Mouse (Mus musculus): ENCODE measurements around the gene Nrxn1. TPM values are rescaled to one million over a fixed set of nuclear protein-coding genes. Genes with fewer than 3 reads are reported as not detected.

The Nrxn1 gene
- polyA plus RNA-seq, 1 experiment from 2014 or later, result 1.2 TPM

GRCm38 (mm10) chr17:91088037-91088715 is 4.7 kb downstream of the Nrxn1 start:
- no peaks in the 10 kb centered on the region; the same call in 1 of the 2 replicates for H3K27me3 ChIP-seq (ENCODE audit: control insufficient read depth, insufficient read depth, low read length)
- no peak overlapping the region for H3K4me3 ChIP-seq (ENCODE audit: low read length)
- WGBS, result 51% methylated on average over 82 of the region's 82 CpGs
- no peak overlapping the region for H3K4me2 ChIP-seq (ENCODE audit: low read depth, low read length)
- no peaks in the 10 kb centered on the region for H3K36me3 ChIP-seq (ENCODE audit: control insufficient read depth, insufficient read depth)
- ATAC-seq (replicated peaks; ENCODE audit: extremely low read depth, insufficient read depth, low FRiP score), result no peak
- H3K9ac ChIP-seq (ENCODE audit: low read length), result no peak overlapping the region
- H3K27ac ChIP-seq (ENCODE audit: low read length), result no peak overlapping the region
- H3K9me3 ChIP-seq (replicated peaks; ENCODE audit: control insufficient read depth, low read length), result peaks cover 9% of the 10 kb centered on the region
- H3K4me1 ChIP-seq (ENCODE audit: control insufficient read depth, insufficient read depth, low read length), result no peaks in the 10 kb centered on the region

GRCm38 (mm10) chr17:91086412-91086811 is 6.5 kb downstream of the Nrxn1 start:
- H3K9me3 ChIP-seq (replicated peaks; ENCODE audit: control insufficient read depth, low read length), result peaks cover 9% of the 10 kb centered on the region
- 86% methylated on average over 1 of the region's 1 CpGs for WGBS
- H3K4me3 ChIP-seq (ENCODE audit: low read length), result no peak overlapping the region
- H3K9ac ChIP-seq (ENCODE audit: low read length), result no peak overlapping the region
- no peaks in the 10 kb centered on the region for H3K4me1 ChIP-seq (ENCODE audit: control insufficient read depth, insufficient read depth, low read length)
- H3K4me2 ChIP-seq (ENCODE audit: low read depth, low read length), result no peak overlapping the region
- no peak overlapping the region for H3K27ac ChIP-seq (ENCODE audit: low read length)
- H3K36me3 ChIP-seq (ENCODE audit: control insufficient read depth, insufficient read depth), result no peaks in the 10 kb centered on the region
- no peak for ATAC-seq (replicated peaks; ENCODE audit: extremely low read depth, insufficient read depth, low FRiP score)
- no peaks in the 10 kb centered on the region; the same call in 1 of the 2 replicates for H3K27me3 ChIP-seq (ENCODE audit: control insufficient read depth, insufficient read depth, low read length)

- no peak for ATAC-seq (replicated peaks; ENCODE audit: extremely low read depth, insufficient read depth, low FRiP score)
- no peaks in the 10 kb centered on the region for H3K36me3 ChIP-seq (ENCODE audit: control insufficient read depth, insufficient read depth)
- H3K4me2 ChIP-seq (ENCODE audit: low read depth, low read length), result no peak overlapping the region
- H3K4me3 ChIP-seq (ENCODE audit: low read length), result no peak overlapping the region
- no peaks in the 10 kb centered on the region; the same call in 1 of the 2 replicates for H3K27me3 ChIP-seq (ENCODE audit: control insufficient read depth, insufficient read depth, low read length)
- no peaks in the 10 kb centered on the region for H3K4me1 ChIP-seq (ENCODE audit: control insufficient read depth, insufficient read depth, low read length)
- WGBS, result 78% methylated on average over 2 of the region's 2 CpGs
- H3K27ac ChIP-seq (ENCODE audit: low read length), result no peak overlapping the region
- H3K9me3 ChIP-seq (replicated peaks; ENCODE audit: control insufficient read depth, low read length), result peaks cover 9% of the 10 kb centered on the region
- no peak overlapping the region for H3K9ac ChIP-seq (ENCODE audit: low read length)
Measured at GRCm38 (mm10) chr17:91085416-91085815, 7.5 kb downstream of the Nrxn1 start.

- Histone ChIP-seq H3K9me3 (replicated peaks; ENCODE audit: control insufficient read depth, low read length) (no peaks in the 10 kb centered on the region), H3K4me3 (ENCODE audit: low read length) (no peak overlapping the region), H3K4me1 (ENCODE audit: control insufficient read depth, insufficient read depth, low read length) (no peaks in the 10 kb centered on the region), H3K4me2 (ENCODE audit: low read depth, low read length) (no peak overlapping the region), H3K9ac (ENCODE audit: low read length) (no peak overlapping the region), H3K27ac (ENCODE audit: low read length) (no peak overlapping the region), H3K36me3 (ENCODE audit: control insufficient read depth, insufficient read depth) (no peaks in the 10 kb centered on the region), H3K27me3 (ENCODE audit: control insufficient read depth, insufficient read depth, low read length) (no peaks in the 10 kb centered on the region)
- ATAC-seq (replicated peaks; ENCODE audit: extremely low read depth, insufficient read depth, low FRiP score), result no peak
Measured at GRCm38 (mm10) chr17:91079096-91079495, 13.8 kb downstream of the Nrxn1 start.

- no peaks in the 10 kb centered on the region for H3K4me1 ChIP-seq (ENCODE audit: control insufficient read depth, insufficient read depth, low read length)
- no peak overlapping the region for H3K4me2 ChIP-seq (ENCODE audit: low read depth, low read length)
- no peak overlapping the region for H3K27ac ChIP-seq (ENCODE audit: low read length)
- ATAC-seq (replicated peaks; ENCODE audit: extremely low read depth, insufficient read depth, low FRiP score), result no peak
- no peaks in the 10 kb centered on the region for H3K27me3 ChIP-seq (ENCODE audit: control insufficient read depth, insufficient read depth, low read length)
- no peak overlapping the region for H3K9ac ChIP-seq (ENCODE audit: low read length)
- H3K9me3 ChIP-seq (replicated peaks; ENCODE audit: control insufficient read depth, low read length), result no peaks in the 10 kb centered on the region
- no peak overlapping the region for H3K4me3 ChIP-seq (ENCODE audit: low read length)
- H3K36me3 ChIP-seq (ENCODE audit: control insufficient read depth, insufficient read depth), result no peaks in the 10 kb centered on the region
- 79% methylated on average over 5 of the region's 5 CpGs for WGBS
Measured at GRCm38 (mm10) chr17:91074780-91075179, 18.1 kb downstream of the Nrxn1 start.

GRCm38 (mm10) chr17:91033466-91033865 is 59.4 kb downstream of the Nrxn1 start:
- no peaks in the 10 kb centered on the region for H3K4me1 ChIP-seq (ENCODE audit: control insufficient read depth, insufficient read depth, low read length)
- H3K4me2 ChIP-seq (ENCODE audit: low read depth, low read length), result no peak overlapping the region
- no peak for ATAC-seq (replicated peaks; ENCODE audit: extremely low read depth, insufficient read depth, low FRiP score)
- no peak overlapping the region for H3K27ac ChIP-seq (ENCODE audit: low read length)
- no peaks in the 10 kb centered on the region for H3K9me3 ChIP-seq (replicated peaks; ENCODE audit: control insufficient read depth, low read length)
- 69% methylated on average over 7 of the region's 7 CpGs for WGBS
- no peaks in the 10 kb centered on the region for H3K27me3 ChIP-seq (ENCODE audit: control insufficient read depth, insufficient read depth, low read length)
- no peak overlapping the region for H3K4me3 ChIP-seq (ENCODE audit: low read length)
- no peaks in the 10 kb centered on the region for H3K36me3 ChIP-seq (ENCODE audit: control insufficient read depth, insufficient read depth)
- H3K9ac ChIP-seq (ENCODE audit: low read length), result no peak overlapping the region

GRCm38 (mm10) chr17:91025061-91025623 is 67.7 kb downstream of the Nrxn1 start:
- Histone ChIP-seq H3K9ac (ENCODE audit: low read length) (no peak overlapping the region), H3K4me3 (ENCODE audit: low read length) (no peak overlapping the region), H3K4me1 (ENCODE audit: control insufficient read depth, insufficient read depth, low read length) (no peaks in the 10 kb centered on the region), H3K36me3 (ENCODE audit: control insufficient read depth, insufficient read depth) (no peaks in the 10 kb centered on the region), H3K27ac (ENCODE audit: low read length) (0 out of 2 replicates have a peak overlapping the region, but pooled peaks have one; percentile 14), H3K4me2 (ENCODE audit: low read depth, low read length) (no peak overlapping the region), H3K9me3 (replicated peaks; ENCODE audit: control insufficient read depth, low read length) (no peaks in the 10 kb centered on the region), H3K27me3 (ENCODE audit: control insufficient read depth, insufficient read depth, low read length) (no peaks in the 10 kb centered on the region)
- 41% methylated on average over 2 of the region's 2 CpGs for WGBS
- no peak for ATAC-seq (replicated peaks; ENCODE audit: extremely low read depth, insufficient read depth, low FRiP score)

GRCm38 (mm10) chr17:91007385-91008089 is 85.3 kb downstream of the Nrxn1 start:
- Histone ChIP-seq H3K4me3 (ENCODE audit: low read length) (no peak overlapping the region), H3K4me2 (ENCODE audit: low read depth, low read length) (no peak overlapping the region), H3K27ac (ENCODE audit: low read length) (no peak overlapping the region), H3K27me3 (ENCODE audit: control insufficient read depth, insufficient read depth, low read length) (no peaks in the 10 kb centered on the region), H3K9ac (ENCODE audit: low read length) (no peak overlapping the region), H3K4me1 (ENCODE audit: control insufficient read depth, insufficient read depth, low read length) (no peaks in the 10 kb centered on the region), H3K36me3 (ENCODE audit: control insufficient read depth, insufficient read depth) (no peaks in the 10 kb centered on the region), H3K9me3 (replicated peaks; ENCODE audit: control insufficient read depth, low read length) (no peaks in the 10 kb centered on the region)
- no peak for ATAC-seq (replicated peaks; ENCODE audit: extremely low read depth, insufficient read depth, low FRiP score)
- 72% methylated on average over 5 of the region's 5 CpGs for WGBS

- Histone ChIP-seq H3K27me3 (ENCODE audit: control insufficient read depth, insufficient read depth, low read length) (no peaks in the 10 kb centered on the region), H3K9me3 (replicated peaks; ENCODE audit: control insufficient read depth, low read length) (no peaks in the 10 kb centered on the region), H3K36me3 (ENCODE audit: control insufficient read depth, insufficient read depth) (no peaks in the 10 kb centered on the region), H3K4me3 (ENCODE audit: low read length) (no peak overlapping the region), H3K9ac (ENCODE audit: low read length) (no peak overlapping the region), H3K4me2 (ENCODE audit: low read depth, low read length) (no peak overlapping the region), H3K4me1 (ENCODE audit: control insufficient read depth, insufficient read depth, low read length) (no peaks in the 10 kb centered on the region), H3K27ac (ENCODE audit: low read length) (no peak overlapping the region)
- no peak for ATAC-seq (replicated peaks; ENCODE audit: extremely low read depth, insufficient read depth, low FRiP score)
Measured at GRCm38 (mm10) chr17:91000389-91000788, 92.5 kb downstream of the Nrxn1 start.
